ENCODE assay signal across 8 mouse cellular contexts in the genomic region with DNA sequence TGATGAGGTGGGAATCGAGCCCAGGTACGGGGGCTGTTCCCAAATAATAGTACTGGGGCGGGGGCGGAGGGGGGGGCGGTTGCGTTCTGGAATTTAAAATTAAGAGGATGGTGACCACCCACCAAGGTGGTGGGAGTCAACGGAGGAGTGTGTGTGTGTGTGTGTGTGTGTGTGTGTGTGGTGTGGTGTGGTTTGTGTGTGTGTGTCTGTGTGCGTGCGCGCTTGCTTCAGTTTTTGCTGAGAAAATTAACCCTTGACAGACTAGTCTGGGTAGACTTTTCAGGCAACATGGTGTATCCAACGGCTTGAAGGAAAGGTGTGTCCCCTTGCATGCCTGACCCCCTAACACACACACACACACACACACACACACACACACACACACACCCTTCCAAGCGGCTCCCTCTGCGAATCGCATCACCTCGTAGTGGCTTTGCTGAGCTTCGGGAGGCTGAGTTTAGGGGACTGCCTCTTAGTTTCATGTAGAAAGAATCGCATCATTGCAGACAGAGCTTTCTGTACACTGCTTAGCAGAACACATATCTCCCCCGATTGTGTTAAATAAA. TPM values are rescaled to one million over a fixed set of nuclear protein-coding genes. Genes with fewer than 3 reads are reported as not detected.
DNase-seq lines count a peak whose midpoint lies in the region; ATAC-seq lines count a peak whose summit lies in the region.
"Had no signal": no experiment of that assay in that cellular context is flagged by ENCODE, and none has a peak within 500 bp of the region (broad histone marks: within the 10 kb centered on the region; RNA-seq: fewer than 3 reads in every experiment).

No protein-coding gene starts in this region.

- no peaks in the 10 kb centered on the region for H3K9me3 ChIP-seq in liver, embryonic 11.5 days (ENCODE audit: control insufficient read depth, low read length)
- no peaks in the 10 kb centered on the region for H3K9me3 ChIP-seq in liver, embryonic 12.5 days (replicated peaks)
- no peaks in the 10 kb centered on the region for H3K9me3 ChIP-seq in forebrain, embryonic 13.5 days (replicated peaks)
- no peaks in the 10 kb centered on the region for H3K9me3 ChIP-seq in intestine, embryonic 16.5 days (ENCODE audit: control insufficient read depth, low read length)

- peak overlapping the region; percentile 59 for H3K4me2 ChIP-seq in liver, embryonic 11.5 days
- no peak overlapping the region for H3K4me2 ChIP-seq in liver, embryonic 12.5 days
- peak overlapping the region; percentile 71 for H3K4me2 ChIP-seq in forebrain, embryonic 13.5 days
- no peak overlapping the region; the same call in 1 of the 2 replicates for H3K4me2 ChIP-seq in intestine, embryonic 16.5 days (ENCODE audit: low read depth, low read length)

- no peak for DNase-seq in liver, embryonic 11.5 days (ENCODE audit: low spot score)
- peak; percentile 33 for DNase-seq in right cerebral cortex, postnatal 25 days
- no peak for DNase-seq in adrenal gland, adult 8-10 months
- DNase-seq in spleen, postnatal 4 days (ENCODE audit: low spot score in 2 of 2), result no peak

- no peak overlapping the region for H3K9ac ChIP-seq in liver, embryonic 11.5 days (ENCODE audit: low read depth, low read length)
- H3K9ac ChIP-seq in liver, embryonic 12.5 days, result no peak overlapping the region
- no peak overlapping the region for H3K9ac ChIP-seq in forebrain, embryonic 13.5 days
- H3K9ac ChIP-seq in intestine, embryonic 16.5 days (ENCODE audit: low read depth, low read length), result no peak overlapping the region

- peaks cover 35% of the 10 kb centered on the region for H3K27me3 ChIP-seq in liver, embryonic 11.5 days (replicated peaks; ENCODE audit: control insufficient read depth, insufficient read depth, low read length)
- H3K27me3 ChIP-seq in liver, embryonic 12.5 days (replicated peaks), result peaks cover 42% of the 10 kb centered on the region
- H3K27me3 ChIP-seq in forebrain, embryonic 13.5 days, result peaks cover 56% of the 10 kb centered on the region
- peaks cover 37% of the 10 kb centered on the region for H3K27me3 ChIP-seq in intestine, embryonic 16.5 days (replicated peaks; ENCODE audit: control insufficient read depth, insufficient read depth, low read length)

- no peak for ATAC-seq in liver, embryonic 11.5 days (replicated peaks; ENCODE audit: low FRiP score)
- no peak for ATAC-seq in liver, embryonic 12.5 days
- no peak for ATAC-seq in forebrain, embryonic 13.5 days
- ATAC-seq in intestine, embryonic 16.5 days, result no peak

- H3K4me3 ChIP-seq in liver, embryonic 11.5 days (ENCODE audit: low read depth, low read length), result no peak overlapping the region
- no peak overlapping the region for H3K4me3 ChIP-seq in liver, embryonic 12.5 days
- peak overlapping the region; percentile 47 for H3K4me3 ChIP-seq in forebrain, embryonic 13.5 days
- peak overlapping the region; percentile 37; the same call in 1 of the 2 replicates for H3K4me3 ChIP-seq in intestine, embryonic 16.5 days (ENCODE audit: low read length)
- H3K4me3 ChIP-seq: myocyte had no signal

- H3K36me3 ChIP-seq in liver, embryonic 11.5 days (ENCODE audit: control insufficient read depth, insufficient read depth, low read length), result no peaks in the 10 kb centered on the region
- H3K36me3 ChIP-seq in liver, embryonic 12.5 days, result no peaks in the 10 kb centered on the region
- no peaks in the 10 kb centered on the region for H3K36me3 ChIP-seq in forebrain, embryonic 13.5 days (ENCODE audit: poor library complexity, severe bottlenecking)
- H3K36me3 ChIP-seq in intestine, embryonic 16.5 days (ENCODE audit: control insufficient read depth, insufficient read depth, low read length), result no peaks in the 10 kb centered on the region

- 27% methylated on average over 18 of the region's 18 CpGs for WGBS in liver, embryonic 11.5 days
- 26% methylated on average over 17 of the region's 18 CpGs for WGBS in liver, embryonic 12.5 days (ENCODE audit: insufficient replicate concordance)
- 5% methylated on average over 18 of the region's 18 CpGs for whole genome bisulfite sequencing in forebrain, embryonic 13.5 days
- 20% methylated on average over 18 of the region's 18 CpGs for WGBS in intestine, embryonic 16.5 days

- no peaks in the 10 kb centered on the region for H3K4me1 ChIP-seq in liver, embryonic 11.5 days (replicated peaks; ENCODE audit: control insufficient read depth, insufficient read depth, low read length)
- no peaks in the 10 kb centered on the region for H3K4me1 ChIP-seq in liver, embryonic 12.5 days
- H3K4me1 ChIP-seq in forebrain, embryonic 13.5 days, result peaks cover 26% of the 10 kb centered on the region
- H3K4me1 ChIP-seq in intestine, embryonic 16.5 days (ENCODE audit: control insufficient read depth, insufficient read depth, low read length), result 0 out of 2 replicates have a peak, but pooled peaks cover 2% of the 10 kb centered on the region

- no peak overlapping the region for H3K27ac ChIP-seq in liver, embryonic 11.5 days (ENCODE audit: low read depth, low read length)
- H3K27ac ChIP-seq in liver, embryonic 12.5 days, result no peak overlapping the region
- no peak overlapping the region for H3K27ac ChIP-seq in forebrain, embryonic 13.5 days
- H3K27ac ChIP-seq in intestine, embryonic 16.5 days (ENCODE audit: low read length), result no peak overlapping the region

RNA-seq across cellular contexts. Expression of gene Dab1, which starts 1.5 kb away (rescaled TPM):
- 1.8 and 1.9 TPM in 2 replicates for polyA plus RNA-seq in liver, embryonic 11.5 days (2014; fragmentation: Nextera tagmentation; extraction: Ambion mirVana)
- polyA plus RNA-seq in liver, embryonic 12.5 days (2016; fragmentation: Nextera tagmentation; extraction: Ambion mirVana), result 0.45 and 1.2 TPM in 2 replicates
- polyA plus RNA-seq in forebrain, embryonic 13.5 days (2015; fragmentation: Nextera tagmentation; extraction: Ambion mirVana), result 105 and 106 TPM in 2 replicates
- polyA plus RNA-seq in intestine, embryonic 16.5 days (2015; fragmentation: Nextera tagmentation; extraction: Ambion mirVana), result 54.5 and 68.5 TPM in 2 replicates
- total RNA-seq in adrenal gland, adult 8-10 months (2022), result 1 to 10 TPM; 1.3 to 2.0 (median 1.8) TPM
- polyA plus RNA-seq: myocyte had no signal

Comparison
In these comparisons a context has a peak if more than half of its experiments do, and no peak if none do; other contexts are left out.
1. H3K4me2 ChIP-seq: peak in liver, embryonic 11.5 days (single experiment) and forebrain, embryonic 13.5 days (single experiment); none in liver, embryonic 12.5 days (single experiment) and intestine, embryonic 16.5 days (single experiment).
2. H3K4me3 ChIP-seq: peak in forebrain, embryonic 13.5 days (single experiment) and intestine, embryonic 16.5 days (single experiment); none in liver, embryonic 11.5 days (single experiment) and liver, embryonic 12.5 days (single experiment).
3. RNA of gene Dab1, which starts 1.5 kb away (polyA plus RNA-seq): 105 to 106 TPM in forebrain, embryonic 13.5 days and 54.5 to 68.5 TPM in intestine, embryonic 16.5 days; 1.8 to 1.9 TPM in liver, embryonic 11.5 days and 0.45 to 1.2 TPM in liver, embryonic 12.5 days; every median in the first group is over 10 times any median in the second.